Mouse (Mus musculus): Measurements from ENCODE around the gene Ccdc124. TPM values are rescaled to one million over a fixed set of nuclear protein-coding genes. Genes with fewer than 3 reads are reported as not detected.

Gene Ccdc124
- not detected in 2 replicates for polyA plus RNA-seq (2012; ENCODE audit: insufficient read depth, insufficient read length, low replicate concordance, missing spikeins)

DNA sequence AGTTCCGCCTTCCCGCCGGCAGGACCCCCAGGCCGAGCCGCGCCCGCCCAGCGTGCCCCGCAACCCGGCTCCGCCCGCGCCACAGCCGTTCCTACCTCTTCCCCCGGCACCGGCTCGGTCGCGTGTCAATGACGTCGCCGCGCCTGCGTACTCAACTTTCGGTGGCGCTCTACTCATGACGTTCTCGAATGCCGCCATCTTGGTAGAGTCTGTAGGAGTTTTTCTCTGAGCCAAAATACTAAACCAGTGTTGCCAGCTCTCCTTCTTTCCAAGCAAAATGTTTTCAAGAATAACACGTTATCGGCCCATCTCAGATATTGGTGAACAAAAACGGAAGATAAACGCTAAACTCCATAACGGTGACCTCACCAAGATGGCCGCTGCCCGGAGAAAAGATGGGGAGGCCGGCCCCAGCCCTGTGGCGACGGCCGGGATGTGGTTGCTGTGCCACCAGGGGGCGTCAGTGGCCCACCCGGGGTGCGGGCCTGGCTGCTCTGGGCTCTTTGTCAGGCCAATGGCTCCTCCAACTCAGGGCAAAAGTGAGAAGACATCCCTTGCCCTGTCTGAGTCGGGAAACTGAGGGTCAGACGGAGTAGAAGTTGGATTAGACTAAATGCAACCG is at the start of gene Ccdc124:
Gene Ccdc124, minus strand, starts transcription at position 572 of the 622 bp plus-strand sequence.
- H3K4me1 ChIP-seq (ENCODE audit: control insufficient read depth, insufficient read depth, low read length), result peaks cover 30% of the 10 kb centered on the region
- peak within 1 kb of the TSS; percentile 98 for H3K27ac ChIP-seq (ENCODE audit: insufficient read depth, low read depth, low read length)
- TF ChIP-seq POLR2A (IDR thresholded peaks at IDR 0.05; ENCODE audit: insufficient read depth, low read depth, low read length) (no peak; the same call in none of the 2 replicates), CTCF (IDR thresholded peaks at IDR 0.05; ENCODE audit: insufficient read depth, low read depth, low read length) (peak; percentile 96)
- 1% methylated on average over 46 of the region's 46 CpGs for WGBS
- H3K4me3 ChIP-seq (ENCODE audit: insufficient read depth, low read depth, low read length), result peak within 1 kb of the TSS; percentile 95

DNA sequence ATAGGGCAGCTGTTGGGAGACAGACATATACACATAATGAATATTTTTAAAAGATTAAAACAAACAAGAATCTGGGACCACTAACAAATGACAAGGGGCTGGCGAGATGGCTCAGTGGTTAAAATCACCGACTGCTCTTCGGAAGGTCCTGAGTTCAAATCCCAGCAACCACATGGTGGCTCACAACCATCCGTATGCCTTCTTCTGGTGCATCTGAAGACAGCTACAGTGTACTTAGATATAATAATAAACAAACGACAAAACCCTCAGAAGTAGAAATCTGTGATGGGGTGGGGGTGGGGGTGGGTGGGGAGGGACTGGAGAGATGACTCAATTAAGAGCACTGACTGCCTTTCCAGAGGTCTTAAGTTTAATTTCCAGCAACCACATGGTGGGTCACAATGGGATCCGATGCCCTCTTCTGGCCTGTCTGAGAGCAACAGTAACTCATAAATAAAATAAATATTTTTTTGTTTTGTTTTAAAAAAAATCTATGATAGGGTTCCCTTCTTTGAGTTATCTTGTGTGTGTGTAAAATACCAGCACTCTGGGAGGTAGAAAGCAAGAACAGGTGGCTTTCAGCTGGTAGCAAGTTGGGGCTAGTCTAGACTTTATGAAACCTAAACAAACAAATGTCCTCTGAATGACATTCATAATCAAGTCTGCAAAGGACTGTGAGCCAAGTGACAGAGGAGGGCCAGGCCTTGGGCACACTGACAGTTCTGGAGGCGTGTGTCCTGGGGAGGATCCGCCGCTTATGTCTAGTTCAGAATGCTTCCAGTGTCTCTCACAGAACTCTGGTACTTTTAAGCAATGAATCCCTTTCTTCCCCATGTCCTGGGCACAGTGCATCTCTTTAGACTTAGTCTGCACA is 46.6 kb upstream of the Ccdc124 start:
- TF ChIP-seq CTCF (IDR thresholded peaks at IDR 0.05; ENCODE audit: insufficient read depth, low read depth, low read length) (no peak), POLR2A (IDR thresholded peaks at IDR 0.05; ENCODE audit: insufficient read depth, low read depth, low read length) (no peak)
- Histone ChIP-seq H3K4me1 (ENCODE audit: control insufficient read depth, insufficient read depth, low read length) (peaks cover 5% of the 10 kb centered on the region), H3K4me3 (ENCODE audit: insufficient read depth, low read depth, low read length) (no peak overlapping the region), H3K27ac (ENCODE audit: insufficient read depth, low read depth, low read length) (no peak overlapping the region)
- WGBS, result 85% methylated on average over 9 of the region's 9 CpGs

GRCm38 (mm10) chr8:70914704-70915103 is 41.0 kb upstream of the Ccdc124 start:
- no peak overlapping the region for H3K4me3 ChIP-seq (ENCODE audit: insufficient read depth, low read depth, low read length)
- H3K4me1 ChIP-seq (ENCODE audit: control insufficient read depth, insufficient read depth, low read length), result peaks cover 33% of the 10 kb centered on the region
- H3K27ac ChIP-seq (ENCODE audit: insufficient read depth, low read depth, low read length), result no peak overlapping the region
- 93% methylated on average over 17 of the region's 17 CpGs for WGBS
- TF ChIP-seq CTCF (IDR thresholded peaks at IDR 0.05; ENCODE audit: insufficient read depth, low read depth, low read length) (no peak), POLR2A (IDR thresholded peaks at IDR 0.05; ENCODE audit: insufficient read depth, low read depth, low read length) (no peak)

GRCm38 (mm10) chr8:70913523-70913922 is 39.8 kb upstream of the Ccdc124 start:
- Histone ChIP-seq H3K4me3 (ENCODE audit: insufficient read depth, low read depth, low read length) (no peak overlapping the region), H3K4me1 (ENCODE audit: control insufficient read depth, insufficient read depth, low read length) (peaks cover 33% of the 10 kb centered on the region), H3K27ac (ENCODE audit: insufficient read depth, low read depth, low read length) (no peak overlapping the region)
- no peak for TF ChIP-seq CTCF (IDR thresholded peaks at IDR 0.05; ENCODE audit: insufficient read depth, low read depth, low read length)
- TF ChIP-seq POLR2A (IDR thresholded peaks at IDR 0.05; ENCODE audit: insufficient read depth, low read depth, low read length), result no peak
- 95% methylated on average over 26 of the region's 26 CpGs for whole genome bisulfite sequencing

- 95% methylated on average over 30 of the region's 30 CpGs for WGBS
- H3K27ac ChIP-seq (ENCODE audit: insufficient read depth, low read depth, low read length), result no peak overlapping the region
- no peak overlapping the region for H3K4me3 ChIP-seq (ENCODE audit: insufficient read depth, low read depth, low read length)
- TF ChIP-seq POLR2A (IDR thresholded peaks at IDR 0.05; ENCODE audit: insufficient read depth, low read depth, low read length) (no peak), CTCF (IDR thresholded peaks at IDR 0.05; ENCODE audit: insufficient read depth, low read depth, low read length) (no peak)
- peaks cover 33% of the 10 kb centered on the region for H3K4me1 ChIP-seq (ENCODE audit: control insufficient read depth, insufficient read depth, low read length)
Observed at GRCm38 (mm10) chr8:70912955-70913354, 39.2 kb upstream of the Ccdc124 start.

DNA sequence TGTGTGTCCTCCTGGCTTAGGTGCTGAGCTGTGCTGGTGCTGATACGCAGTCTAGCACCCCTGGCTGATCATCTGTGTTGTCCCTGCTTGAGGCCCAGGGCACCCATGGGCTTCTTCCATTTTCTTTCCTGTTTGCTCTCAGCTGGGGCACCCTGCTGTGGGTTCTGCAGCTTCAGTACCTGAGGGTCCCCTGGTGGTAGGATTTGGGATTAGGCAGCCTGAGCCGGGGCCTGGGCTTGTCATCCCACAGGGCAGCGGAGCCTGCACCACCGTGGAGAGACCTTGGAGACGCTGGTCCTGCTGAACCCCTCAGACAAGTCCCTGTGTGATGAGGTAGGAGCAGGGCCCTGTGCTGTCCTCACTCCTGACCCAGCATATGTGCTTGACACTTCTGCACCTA is 37.9 kb upstream of the Ccdc124 start:
- Histone ChIP-seq H3K4me1 (ENCODE audit: control insufficient read depth, insufficient read depth, low read length) (peaks cover 38% of the 10 kb centered on the region), H3K4me3 (ENCODE audit: insufficient read depth, low read depth, low read length) (no peak overlapping the region), H3K27ac (ENCODE audit: insufficient read depth, low read depth, low read length) (no peak overlapping the region)
- 81% methylated on average over 5 of the region's 5 CpGs for WGBS
- no peak for TF ChIP-seq CTCF (IDR thresholded peaks at IDR 0.05; ENCODE audit: insufficient read depth, low read depth, low read length)

DNA sequence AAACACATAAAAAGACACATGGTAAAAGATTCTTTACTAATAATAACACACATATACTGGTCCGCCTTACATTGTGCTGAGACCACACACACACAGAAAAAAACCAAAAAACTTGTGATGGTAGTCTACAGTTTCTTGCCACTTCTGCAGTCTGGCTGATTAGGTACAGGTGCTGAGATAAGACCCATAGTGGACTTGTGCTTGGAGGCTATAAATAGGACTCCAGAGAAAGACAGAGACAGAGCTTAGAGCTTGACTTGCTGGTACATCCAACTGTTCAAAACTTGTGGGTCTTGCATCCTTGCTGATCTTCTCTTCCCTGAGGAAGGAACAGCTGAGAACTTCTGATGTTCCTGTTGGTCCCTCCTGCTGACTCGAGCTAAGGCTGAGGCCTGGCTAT is 33.8 kb upstream of the Ccdc124 start:
- H3K27ac ChIP-seq (ENCODE audit: insufficient read depth, low read depth, low read length), result no peak overlapping the region
- H3K4me1 ChIP-seq (ENCODE audit: control insufficient read depth, insufficient read depth, low read length), result peaks cover 18% of the 10 kb centered on the region
- WGBS, result 84% methylated on average over 2 of the region's 2 CpGs
- TF ChIP-seq POLR2A (IDR thresholded peaks at IDR 0.05; ENCODE audit: insufficient read depth, low read depth, low read length), result no peak
- no peak for TF ChIP-seq CTCF (IDR thresholded peaks at IDR 0.05; ENCODE audit: insufficient read depth, low read depth, low read length)
- H3K4me3 ChIP-seq (ENCODE audit: insufficient read depth, low read depth, low read length), result no peak overlapping the region

GRCm38 (mm10) chr8:70905831-70906736 is 32.3 kb upstream of the Ccdc124 start, which contains the start of gene Map1s:
Gene Map1s, plus strand, starts transcription at chr8:70905932.
- Histone ChIP-seq H3K4me3 (ENCODE audit: insufficient read depth, low read depth, low read length) (peak within 1 kb of the TSS; percentile 95), H3K27ac (ENCODE audit: insufficient read depth, low read depth, low read length) (peak within 1 kb of the TSS; percentile 86), H3K4me1 (ENCODE audit: control insufficient read depth, insufficient read depth, low read length) (peaks cover 12% of the 10 kb centered on the region)
- TF ChIP-seq CTCF (IDR thresholded peaks at IDR 0.05; ENCODE audit: insufficient read depth, low read depth, low read length) (no peak), POLR2A (IDR thresholded peaks at IDR 0.05; ENCODE audit: insufficient read depth, low read depth, low read length) (0 out of 2 replicates have a peak, but pooled peaks have one; percentile 8)
- under 1% methylated on average over 71 of the region's 86 CpGs for WGBS
